Mouse (Mus musculus) cerebellum, adult 2 months (tissue): Measurements from ENCODE around the gene Inhbe. TPM values are rescaled to one million over a fixed set of nuclear protein-coding genes. Genes with fewer than 3 reads are reported as not detected.
"Not testable (repeated sequence)": the region's sequence is repeated elsewhere in the genome, so short reads cannot be mapped to it uniquely, and the experiment has no call there.

Source experiments
- DNase-seq, 2 experiments: peaks; one replicate each; pipeline ENCODE4 v3.0.0; 2021
- H3K27ac ChIP-seq: fragments of 200-500 bp; 2 replicates; pipeline ENCODE4 v1.5.1; 2012; ENCODE audit warnings: low read length, control low read depth, inconsistent platforms; ENCODE audit not compliant: insufficient read depth
- H3K27me3 ChIP-seq: fragments of 200-500 bp; 2 replicates; pipeline ENCODE4 v1.6.1; 2012; ENCODE audit warnings: inconsistent platforms, mild to moderate bottlenecking, low read length, moderate library complexity; ENCODE audit not compliant: control insufficient read depth, insufficient read depth
- H3K4me1 ChIP-seq: fragments of 200-500 bp; 2 replicates; pipeline ENCODE4 v1.6.1; 2011; ENCODE audit warnings: low read length; ENCODE audit not compliant: control insufficient read depth, insufficient read depth
- H3K4me3 ChIP-seq: fragments of 200-500 bp; replicated peaks from 2 replicates; pipeline ENCODE3; 2011; ENCODE audit warnings: mild to moderate bottlenecking, low read depth, low read length, control low read depth; ENCODE audit not compliant: insufficient read depth
- CTCF ChIP-seq: fragments of 200-500 bp; IDR thresholded peaks from 2 replicates; pipeline ENCODE4 v1.5.1; 2011; ENCODE audit warnings: low read depth, mild to moderate bottlenecking, control low read depth, low read length, moderate library complexity, borderline replicate concordance; ENCODE audit not compliant: insufficient read depth
- POLR2A ChIP-seq: fragments of 200-500 bp; IDR thresholded peaks from 2 replicates; pipeline ENCODE4 v1.6.1; 2011; ENCODE audit warnings: low read length, control low read depth, borderline replicate concordance; ENCODE audit not compliant: insufficient read depth
- WGBS: fragments of 180-500 bp; shearing (Covaris S2); methylation state at CpG from one replicate; pipeline ENCODE4 v1.1.7; 2018; 5-methylcytosine and 5-hydroxymethylcytosine counted together
- polyA plus RNA-seq: library from polyadenylated mRNA; depleted of rRNA; stranded (reverse); fragments of >200 nt; gene quantifications from 2 replicates; pipeline ENCODE4 v1.2.3, GENCODE M21; 2012

The Inhbe gene
- polyA plus RNA-seq, 1 experiment = not detected

DNA sequence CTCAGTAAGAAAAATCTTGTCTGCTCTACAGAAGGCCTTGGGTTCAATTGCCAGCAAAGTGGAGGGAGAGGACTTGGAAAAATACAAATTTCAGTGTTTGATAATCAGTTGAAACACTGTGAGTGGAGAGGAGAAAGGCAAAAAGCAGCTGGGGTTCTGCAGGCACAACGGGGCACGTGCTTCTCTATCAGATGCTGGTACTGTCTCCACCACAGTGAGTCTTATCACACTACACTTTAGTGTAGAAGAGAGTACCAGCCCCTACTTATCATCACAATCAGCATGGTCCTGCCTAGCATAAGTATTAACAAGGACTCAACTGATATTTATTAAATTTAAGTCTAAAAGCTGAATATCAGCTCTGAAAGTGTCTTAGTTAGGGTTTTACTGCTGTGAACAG is 36.9 kb downstream of the Inhbe start:
- Histone ChIP-seq H3K27ac (no peak overlapping the region), H3K4me3 (no peak overlapping the region), H3K4me1 (no peaks in the 10 kb centered on the region), H3K27me3 (no peaks in the 10 kb centered on the region)
- 80% methylated on average over 2 of the region's 2 CpGs for WGBS
- TF ChIP-seq CTCF = no peak
- TF ChIP-seq POLR2A = no peak
- no peak for DNase-seq

DNA sequence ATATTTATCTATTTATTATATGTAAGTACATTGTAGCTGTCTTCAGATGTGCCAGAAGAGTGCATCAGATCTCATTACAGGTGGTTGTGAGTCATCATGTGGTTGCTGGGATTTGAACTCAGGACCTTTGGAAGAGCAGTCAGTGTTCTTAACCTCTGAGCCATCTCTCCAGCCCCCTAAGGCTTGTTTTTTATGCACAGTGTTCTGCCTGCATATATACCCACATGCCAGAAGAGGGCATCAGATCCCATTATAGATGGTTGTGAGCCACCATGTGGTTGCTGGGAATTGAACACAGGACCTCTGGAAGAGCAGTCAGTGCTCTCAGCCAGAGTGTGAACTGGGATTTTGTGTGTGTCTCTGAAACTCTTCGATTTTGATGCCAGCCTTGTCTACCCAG is 39.3 kb downstream of the Inhbe start:
- H3K4me3 ChIP-seq, H3K4me1 ChIP-seq, H3K27ac ChIP-seq, H3K27me3 ChIP-seq, DNase-seq: not testable (repeated sequence)
- 78% methylated on average over 1 of the region's 1 CpGs for WGBS

DNA sequence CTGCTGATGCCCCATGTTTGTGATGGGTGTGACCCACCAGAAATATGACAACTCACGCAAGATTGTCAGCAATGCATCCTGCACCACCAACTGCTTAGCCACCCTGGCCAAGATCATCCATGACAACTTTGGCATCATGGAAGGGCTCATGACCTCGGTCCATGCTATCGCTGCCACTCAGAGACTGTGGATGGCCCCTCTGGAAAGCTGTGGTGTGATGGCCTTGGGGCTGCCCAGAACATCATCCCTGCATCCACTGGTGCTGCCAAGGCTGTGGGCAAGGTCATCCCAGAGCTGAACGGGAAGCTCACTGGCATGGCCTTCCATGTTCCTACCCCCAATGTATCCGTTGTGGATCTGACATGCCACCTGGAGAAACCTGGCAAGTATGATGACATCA is 40.7 kb downstream of the Inhbe start:
- H3K27me3 ChIP-seq, H3K4me1 ChIP-seq, H3K4me3 ChIP-seq, DNase-seq, H3K27ac ChIP-seq: not testable (repeated sequence)
- WGBS = 92% methylated on average over 5 of the region's 5 CpGs

DNA sequence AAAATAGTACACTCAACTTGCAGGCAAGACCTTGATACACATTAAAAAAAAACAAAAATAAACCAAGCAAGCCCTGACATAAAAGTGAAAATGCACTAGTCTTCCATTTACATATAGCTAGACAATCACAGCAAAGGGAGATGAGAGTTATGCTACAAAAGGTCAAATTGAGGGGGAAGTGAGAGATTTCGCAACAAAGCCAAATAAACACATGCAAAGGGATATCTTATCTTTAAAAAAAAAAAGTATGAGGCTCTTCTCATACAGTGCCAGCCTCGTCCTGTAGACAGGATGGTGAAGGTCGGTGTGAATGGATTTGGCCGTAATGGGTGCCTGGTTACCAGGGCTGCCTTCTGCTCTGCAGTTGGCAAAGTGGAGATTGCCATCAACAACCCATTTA is 41.4 kb downstream of the Inhbe start:
- no peak for DNase-seq
- Histone ChIP-seq H3K27ac (no peak overlapping the region), H3K4me3 (no peak overlapping the region), H3K27me3 (no peaks in the 10 kb centered on the region), H3K4me1 (no peaks in the 10 kb centered on the region)
- TF ChIP-seq POLR2A (no peak), CTCF (no peak)
- 70% methylated on average over 4 of the region's 4 CpGs for WGBS

DNA sequence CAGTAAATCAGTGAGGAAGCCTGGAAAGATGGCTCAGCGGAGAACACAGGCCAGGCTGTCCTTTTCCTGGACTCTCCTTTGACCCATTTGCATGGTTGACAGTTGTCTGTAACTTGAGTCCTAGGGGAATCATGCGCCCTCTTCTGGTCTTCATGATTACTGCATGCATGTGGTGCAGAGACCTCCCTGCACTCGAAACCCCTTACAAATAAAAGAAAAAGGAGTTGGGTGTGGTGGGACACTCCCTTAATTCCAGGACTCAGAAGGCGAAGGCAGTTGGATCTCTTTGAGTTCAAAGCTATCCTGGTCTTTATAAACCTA is 41.9 kb downstream of the Inhbe start:
- Histone ChIP-seq H3K27me3 (no peaks in the 10 kb centered on the region), H3K4me3 (peak overlapping the region; percentile 91), H3K27ac (peak overlapping the region; percentile 23; the same call in 1 of the 2 replicates), H3K4me1 (no peaks in the 10 kb centered on the region)
- TF ChIP-seq POLR2A (no peak), CTCF (peak; percentile 75; the same call in 1 of the 2 replicates)
- 0% methylated on average over 4 of the region's 4 CpGs for WGBS
- peak; percentile 80 to 85 for DNase-seq

DNA sequence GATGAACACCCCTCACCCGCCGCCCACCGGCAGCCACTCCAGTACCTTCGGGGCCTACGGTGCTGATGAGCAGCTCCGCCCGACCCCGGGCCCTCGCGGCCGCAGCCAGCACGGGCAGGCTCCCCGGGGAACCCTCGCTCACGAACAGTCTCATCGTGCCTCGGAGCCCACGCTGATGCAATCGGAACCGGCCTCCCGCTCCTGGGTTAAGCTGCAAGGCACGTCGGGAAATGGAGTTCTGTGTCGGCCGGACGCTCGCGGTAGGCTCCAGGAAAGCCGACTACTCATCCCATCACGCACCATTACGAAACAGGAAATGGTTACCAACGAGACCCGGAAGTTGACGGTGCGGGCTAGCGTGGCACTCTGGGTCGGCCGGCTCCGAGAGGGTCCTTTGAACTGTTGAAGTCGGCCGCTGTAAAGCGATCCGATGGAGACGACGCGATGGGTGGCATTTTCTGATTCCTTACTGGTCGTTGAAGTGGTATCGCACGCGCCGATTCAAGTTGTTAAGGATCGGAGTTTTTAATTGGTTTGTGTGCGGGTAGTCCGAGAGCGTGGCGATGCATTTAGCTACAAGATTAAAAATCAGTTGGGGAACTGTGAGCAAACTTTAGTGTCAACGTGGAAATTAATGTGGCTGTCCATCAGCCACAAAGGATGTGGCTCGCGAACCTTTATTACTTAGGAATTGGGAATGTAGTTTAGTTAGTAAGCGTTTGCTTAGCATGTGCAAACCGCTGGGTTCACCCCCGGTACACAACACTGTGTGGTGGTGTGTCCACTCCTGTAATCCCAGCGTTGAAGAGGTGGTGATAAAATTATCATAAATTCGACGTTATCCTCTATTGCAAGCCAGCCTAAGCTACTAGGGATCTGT is 42.5 kb downstream of the Inhbe start, which contains the start of gene Mars:
Gene Mars (minus strand): TSS at position 311 of the 880 bp plus-strand sequence.
- H3K4me3 ChIP-seq = peak within 1 kb of the TSS; percentile 91
- peak; percentile 68; the same call in 1 of the 2 replicates for TF ChIP-seq POLR2A
- TF ChIP-seq CTCF = no peak
- no peaks in the 10 kb centered on the region for H3K4me1 ChIP-seq
- under 1% methylated on average over 65 of the region's 65 CpGs for WGBS
- peak; percentile 95 to 97 for DNase-seq
- H3K27me3 ChIP-seq = no peaks in the 10 kb centered on the region
- H3K27ac ChIP-seq = peak within 1 kb of the TSS; percentile 61

DNA sequence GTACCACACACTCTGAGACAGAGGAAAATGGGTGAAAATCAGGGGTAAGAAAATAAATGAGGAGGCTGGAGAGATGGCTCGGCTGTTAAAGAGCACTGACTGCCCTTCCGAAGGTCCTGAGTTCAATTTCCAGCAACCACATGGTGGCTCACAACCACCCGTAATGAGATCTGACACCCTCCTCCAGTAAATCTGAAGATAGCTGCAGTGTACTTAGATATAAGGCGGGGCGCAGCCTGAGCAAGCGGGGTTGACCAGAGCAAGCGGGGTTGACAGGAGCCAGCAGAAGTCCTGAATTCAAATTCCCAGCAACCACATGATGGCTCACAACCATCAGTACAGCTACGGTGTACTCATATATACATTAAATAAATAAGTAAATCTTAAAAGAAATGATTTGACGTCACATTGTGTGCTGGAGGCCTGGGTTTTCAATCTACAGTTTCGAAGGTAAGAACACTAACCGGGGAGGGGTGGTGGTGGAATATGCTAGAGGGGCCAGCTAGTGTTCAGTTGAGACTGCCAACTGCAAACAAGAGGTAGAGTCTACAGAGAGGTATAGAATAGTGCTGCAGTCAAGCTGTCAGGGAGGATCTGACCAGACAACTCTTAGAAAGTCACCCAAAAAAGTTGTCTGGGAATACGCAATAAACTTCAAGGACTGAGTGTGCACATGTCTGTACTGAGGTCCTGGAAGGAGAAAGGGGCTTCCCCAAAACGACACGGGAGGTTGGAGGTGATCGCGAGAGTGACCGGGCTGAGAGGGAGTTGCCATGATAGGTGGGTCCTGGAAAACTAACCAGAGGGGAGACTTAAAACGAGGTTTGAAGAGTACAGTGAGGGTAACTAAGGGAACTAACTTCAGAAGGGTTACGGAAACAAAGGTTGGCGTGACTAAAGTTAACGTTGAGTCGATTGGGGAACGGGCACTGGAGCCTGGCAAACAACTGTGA is 43.4 kb downstream of the Inhbe start:
- 35% methylated on average over 23 of the region's 23 CpGs for WGBS
- no peaks in the 10 kb centered on the region for H3K27me3 ChIP-seq
- H3K27ac ChIP-seq = peak overlapping the region; percentile 61
- H3K4me1 ChIP-seq = no peaks in the 10 kb centered on the region
- H3K4me3 ChIP-seq = peak overlapping the region; percentile 91
- no peak for TF ChIP-seq POLR2A
- TF ChIP-seq CTCF = no peak
- DNase-seq = no peak

DNA sequence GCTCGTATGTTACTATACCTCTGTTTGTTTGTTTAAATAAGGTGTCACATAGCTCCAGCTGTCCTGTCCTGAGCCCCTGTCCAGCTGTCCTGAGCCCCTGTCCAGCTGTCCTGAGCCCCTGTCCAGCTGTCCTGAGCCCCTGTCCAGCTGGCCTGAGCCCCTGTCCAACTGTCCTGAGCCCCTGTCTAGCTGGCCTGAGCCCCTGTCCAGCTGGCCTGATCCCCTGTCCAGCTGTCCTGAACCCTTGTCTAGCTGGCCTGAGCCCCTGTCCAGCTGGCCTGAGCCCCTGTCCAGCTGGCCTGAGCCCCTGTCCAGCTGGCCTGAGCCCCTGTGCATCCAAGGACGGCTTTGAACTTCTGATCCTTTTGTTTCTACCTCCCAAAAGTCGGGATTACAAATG is 45.0 kb downstream of the Inhbe start:
- WGBS = 51% methylated on average over 3 of the region's 3 CpGs
- H3K27ac ChIP-seq, H3K4me1 ChIP-seq, H3K4me3 ChIP-seq, H3K27me3 ChIP-seq, DNase-seq: not testable (repeated sequence)
